ENCODE assay signal across 11 mouse cellular contexts in genomic region chr1:38410457-38410856, GRCm38 (mm10).
A peak's percentile ranks its signal among the peaks of the same experiment; 100 is the strongest.
DNase-seq lines count a peak whose midpoint lies in the region; ATAC-seq and TF ChIP-seq lines count a peak whose summit lies in the region.
"Had no signal": no experiment of that assay in that cellular context is flagged by ENCODE, and none has a peak within 500 bp of the region (broad histone marks: within the 10 kb centered on the region; RNA-seq: fewer than 3 reads in every experiment).

No protein-coding gene starts in this region.

- H3K4me3 ChIP-seq in embryonic facial prominence, embryonic 14.5 days (ENCODE audit: low read depth, low read length) = no peak overlapping the region
- H3K4me3 ChIP-seq in hindbrain, embryonic 13.5 days = no peak overlapping the region
- no peak overlapping the region for H3K4me3 ChIP-seq in neural tube, embryonic 15.5 days (replicated peaks)
- no peak overlapping the region for H3K4me3 ChIP-seq in liver, postnatal 0 days (ENCODE audit: low read depth, low read length)
- no peak overlapping the region for H3K4me3 ChIP-seq in kidney, embryonic 15.5 days (replicated peaks)
- H3K4me3 ChIP-seq: limb, embryonic 13.5 days; neural tube, embryonic 12.5 days had no signal

- no peak for ATAC-seq in embryonic facial prominence, embryonic 14.5 days (ENCODE audit: low read depth)
- peak; percentile 60 for ATAC-seq in hindbrain, embryonic 13.5 days (ENCODE audit: low FRiP score)
- ATAC-seq in neural tube, embryonic 15.5 days (ENCODE audit: low FRiP score) = peak; percentile 82
- no peak for ATAC-seq in liver, postnatal 0 days
- no peak for ATAC-seq in kidney, embryonic 15.5 days (replicated peaks; ENCODE audit: low FRiP score)

- DNase-seq in layer of hippocampus, postnatal 10 days (ENCODE audit: low spot score in 2 of 2) = peak; percentile 42 to 60
- DNase-seq in layer of hippocampus, postnatal 36 days = no peak
- DNase-seq in embryonic facial prominence, embryonic 14.5 days (ENCODE audit: low spot score) = no peak
- no peak for DNase-seq in liver, postnatal 0 days
- no peak for DNase-seq in urinary bladder, adult 2 months (ENCODE audit: low spot score)
- DNase-seq: kidney, adult 11 months had no signal

- no peaks in the 10 kb centered on the region for H3K9me3 ChIP-seq in embryonic facial prominence, embryonic 14.5 days (ENCODE audit: control insufficient read depth, low read length)
- H3K9me3 ChIP-seq in hindbrain, embryonic 13.5 days = no peaks in the 10 kb centered on the region
- H3K9me3 ChIP-seq in neural tube, embryonic 15.5 days (replicated peaks) = no peaks in the 10 kb centered on the region
- H3K9me3 ChIP-seq in liver, postnatal 0 days (ENCODE audit: low read length) = no peaks in the 10 kb centered on the region
- H3K9me3 ChIP-seq in kidney, embryonic 15.5 days (replicated peaks) = no peaks in the 10 kb centered on the region
- H3K9me3 ChIP-seq: limb, embryonic 13.5 days; neural tube, embryonic 12.5 days had no signal

- no peak for TF ChIP-seq EP300 in liver, postnatal 0 days (IDR thresholded peaks at IDR 0.05; ENCODE audit: low read depth)

- TF ChIP-seq CTCF in liver, postnatal 0 days (IDR thresholded peaks at IDR 0.05; ENCODE audit: low read depth) = no peak

- WGBS in embryonic facial prominence, embryonic 14.5 days = 37% methylated on average over 4 of the region's 4 CpGs
- 13% methylated on average over 4 of the region's 4 CpGs for WGBS in hindbrain, embryonic 13.5 days
- 5% methylated on average over 4 of the region's 4 CpGs for WGBS in neural tube, embryonic 15.5 days
- WGBS in liver, postnatal 0 days (ENCODE audit: insufficient replicate concordance) = 75% methylated on average over 4 of the region's 4 CpGs
- WGBS in kidney, embryonic 15.5 days = 58% methylated on average over 4 of the region's 4 CpGs

- H3K4me1 ChIP-seq in embryonic facial prominence, embryonic 14.5 days (ENCODE audit: control insufficient read depth, insufficient read depth, low read length) = no peaks in the 10 kb centered on the region
- H3K4me1 ChIP-seq in hindbrain, embryonic 13.5 days (replicated peaks) = peaks cover 24% of the 10 kb centered on the region
- H3K4me1 ChIP-seq in neural tube, embryonic 15.5 days = peaks cover 24% of the 10 kb centered on the region
- no peaks in the 10 kb centered on the region for H3K4me1 ChIP-seq in liver, postnatal 0 days (ENCODE audit: insufficient read depth)
- H3K4me1 ChIP-seq in kidney, embryonic 15.5 days = no peaks in the 10 kb centered on the region

- H3K4me2 ChIP-seq in embryonic facial prominence, embryonic 14.5 days (ENCODE audit: low read depth, low read length) = no peak overlapping the region
- 0 out of 2 replicates have a peak overlapping the region, but pooled peaks have one; percentile 6 for H3K4me2 ChIP-seq in hindbrain, embryonic 13.5 days
- H3K4me2 ChIP-seq in neural tube, embryonic 15.5 days = no peak overlapping the region
- no peak overlapping the region for H3K4me2 ChIP-seq in liver, postnatal 0 days (ENCODE audit: low read depth, low read length)
- H3K4me2 ChIP-seq in kidney, embryonic 15.5 days = no peak overlapping the region
- H3K4me2 ChIP-seq: limb, embryonic 13.5 days; neural tube, embryonic 12.5 days had no signal

- peak overlapping the region; percentile 14; the same call in 1 of the 2 replicates for H3K9ac ChIP-seq in embryonic facial prominence, embryonic 14.5 days (ENCODE audit: low read depth, low read length)
- H3K9ac ChIP-seq in hindbrain, embryonic 13.5 days = 0 out of 2 replicates have a peak overlapping the region, but pooled peaks have one; percentile 29
- no peak overlapping the region for H3K9ac ChIP-seq in neural tube, embryonic 15.5 days (replicated peaks)
- no peak overlapping the region for H3K9ac ChIP-seq in liver, postnatal 0 days (replicated peaks)
- no peak overlapping the region for H3K9ac ChIP-seq in kidney, embryonic 15.5 days
- H3K9ac ChIP-seq: limb, embryonic 13.5 days; neural tube, embryonic 12.5 days had no signal

- no peaks in the 10 kb centered on the region for H3K36me3 ChIP-seq in embryonic facial prominence, embryonic 14.5 days (ENCODE audit: control insufficient read depth, insufficient read depth, low read length)
- H3K36me3 ChIP-seq in hindbrain, embryonic 13.5 days = no peaks in the 10 kb centered on the region
- no peaks in the 10 kb centered on the region for H3K36me3 ChIP-seq in neural tube, embryonic 15.5 days
- H3K36me3 ChIP-seq in liver, postnatal 0 days (replicated peaks; ENCODE audit: insufficient read depth, low read length) = no peaks in the 10 kb centered on the region
- H3K36me3 ChIP-seq in kidney, embryonic 15.5 days = no peaks in the 10 kb centered on the region
- H3K36me3 ChIP-seq: limb, embryonic 13.5 days; neural tube, embryonic 12.5 days had no signal

- H3K27me3 ChIP-seq in embryonic facial prominence, embryonic 14.5 days (replicated peaks; ENCODE audit: control insufficient read depth, insufficient read depth, low read length) = no peaks in the 10 kb centered on the region
- no peaks in the 10 kb centered on the region for H3K27me3 ChIP-seq in hindbrain, embryonic 13.5 days
- H3K27me3 ChIP-seq in neural tube, embryonic 15.5 days (replicated peaks) = no peaks in the 10 kb centered on the region
- H3K27me3 ChIP-seq in liver, postnatal 0 days (ENCODE audit: insufficient read depth, low read length) = no peaks in the 10 kb centered on the region
- H3K27me3 ChIP-seq in kidney, embryonic 15.5 days = no peaks in the 10 kb centered on the region
- H3K27me3 ChIP-seq: limb, embryonic 13.5 days; neural tube, embryonic 12.5 days had no signal

- H3K27ac ChIP-seq in embryonic facial prominence, embryonic 14.5 days (replicated peaks; ENCODE audit: low read depth, low read length) = no peak overlapping the region; the same call in 1 of the 2 replicates
- H3K27ac ChIP-seq in hindbrain, embryonic 13.5 days = peak overlapping the region; percentile 85
- peak overlapping the region; percentile 65 for H3K27ac ChIP-seq in neural tube, embryonic 15.5 days (replicated peaks)
- H3K27ac ChIP-seq in liver, postnatal 0 days (ENCODE audit: low read depth) = no peak overlapping the region
- no peak overlapping the region for H3K27ac ChIP-seq in kidney, embryonic 15.5 days
- H3K27ac ChIP-seq: limb, embryonic 13.5 days; neural tube, embryonic 12.5 days had no signal

Comparison
In these comparisons a context has a peak if more than half of its experiments do, and no peak if none do; other contexts are left out.
1. DNase-seq: peak in layer of hippocampus, postnatal 10 days (2 of 2); none in layer of hippocampus, postnatal 36 days (0 of 2), embryonic facial prominence, embryonic 14.5 days (single experiment), liver, postnatal 0 days (single experiment) and urinary bladder, adult 2 months (single experiment).
2. ATAC-seq: peak in hindbrain, embryonic 13.5 days (single experiment) and neural tube, embryonic 15.5 days (single experiment); none in embryonic facial prominence, embryonic 14.5 days (single experiment), liver, postnatal 0 days (single experiment) and kidney, embryonic 15.5 days (single experiment).
3. H3K27ac ChIP-seq: peak in hindbrain, embryonic 13.5 days (single experiment) and neural tube, embryonic 15.5 days (single experiment); none in embryonic facial prominence, embryonic 14.5 days (single experiment), liver, postnatal 0 days (single experiment) and kidney, embryonic 15.5 days (single experiment).
4. H3K9ac ChIP-seq: peak in embryonic facial prominence, embryonic 14.5 days (single experiment) and hindbrain, embryonic 13.5 days (single experiment); none in neural tube, embryonic 15.5 days (single experiment), liver, postnatal 0 days (single experiment) and kidney, embryonic 15.5 days (single experiment).